Mouse (Mus musculus): Measurements from ENCODE around the gene Arhgap35.

GRCm38 (mm10) chr7:16475321-16475720 is 139.5 kb downstream of the Arhgap35 start:
- TF ChIP-seq CTCF (IDR thresholded peaks at IDR 0.05; ENCODE audit: extremely low read depth, insufficient read depth, insufficient read length, insufficient replicate concordance) (no peak), POLR2A (IDR thresholded peaks at IDR 0.05; ENCODE audit: low read depth, low read length) (no peak)
